Mouse (Mus musculus) gastrocnemius, adult 2 months (tissue): ENCODE data around the gene Whamm. TPM values are rescaled to one million over a fixed set of nuclear protein-coding genes. Genes with fewer than 3 reads are reported as not detected.
A peak's percentile ranks its signal among the peaks of the same experiment; 100 is the strongest.

Experiments used
- DNase-seq: peaks from one replicate; pipeline ENCODE4 v3.0.0; 2022
- H3K27ac ChIP-seq: fragments of 200-600 bp; 2 replicates; pipeline ENCODE4 v1.8.1; 2022; ENCODE audit warnings: mild to moderate bottlenecking
- H3K4me3 ChIP-seq: fragments of 200-600 bp; 2 replicates; pipeline ENCODE4 v1.8.1; 2022; ENCODE audit warnings: mild to moderate bottlenecking, moderate library complexity
- CTCF ChIP-seq: fragments of 200-600 bp; IDR thresholded peaks from 2 replicates; pipeline ENCODE4 v1.8.1; 2022; ENCODE audit warnings: antibody characterized with exemption, mild to moderate bottlenecking, moderate library complexity
- intact Hi-C: fragments of 180-260 bp; cut with DNase I; formaldehyde crosslinking; loops from one replicate; pipeline ENCODE4 v1.15.1; 2025
- total RNA-seq, 2 experiments: library from RNA; stranded (reverse); gene quantifications; 2 replicates each; pipeline ENCODE4 v1.2.3; 2021

Whamm gene
- total RNA-seq, 2 experiments from 2014 or later, result 6.9 to 11.2 TPM

GRCm38 (mm10) chr7:81553589-81553988, 17.5 kb upstream of the Whamm start:
- Histone ChIP-seq H3K4me3 (no peak overlapping the region), H3K27ac (no peak overlapping the region)
- intact Hi-C loops, result no loop called here
- DNase-seq, result no peak
- TF ChIP-seq CTCF, result no peak

- intact Hi-C loops, result no loop called here
- H3K27ac ChIP-seq, result no peak overlapping the region
- peak; percentile 67 for TF ChIP-seq CTCF
- peak; percentile 47 for DNase-seq
- no peak overlapping the region for H3K4me3 ChIP-seq
Measured at GRCm38 (mm10) chr7:81554369-81554768, 16.7 kb upstream of the Whamm start.

GRCm38 (mm10) chr7:81556839-81557238, 14.2 kb upstream of the Whamm start:
- DNase-seq, result no peak
- intact Hi-C loops, result no loop called here
- Histone ChIP-seq H3K4me3 (no peak overlapping the region), H3K27ac (no peak overlapping the region)
- TF ChIP-seq CTCF, result no peak

GRCm38 (mm10) chr7:81557252-81557984, 13.6 kb upstream of the Whamm start:
- H3K4me3 ChIP-seq, result no peak overlapping the region
- intact Hi-C loops, result no loop called here
- TF ChIP-seq CTCF, result no peak
- no peak for DNase-seq
- no peak overlapping the region for H3K27ac ChIP-seq

- intact Hi-C loops, result no loop called here
- Histone ChIP-seq H3K4me3 (no peak overlapping the region), H3K27ac (no peak overlapping the region)
- no peak for TF ChIP-seq CTCF
- no peak for DNase-seq
Measured at GRCm38 (mm10) chr7:81557985-81558360, 13.1 kb upstream of the Whamm start.

- no peak for TF ChIP-seq CTCF
- H3K4me3 ChIP-seq, result no peak overlapping the region
- intact Hi-C loops, result no loop called here
- no peak overlapping the region for H3K27ac ChIP-seq
- no peak for DNase-seq
Measured at GRCm38 (mm10) chr7:81559231-81559980, 11.7 kb upstream of the Whamm start.

- intact Hi-C loops, result no loop called here
- TF ChIP-seq CTCF, result no peak
- H3K4me3 ChIP-seq, result no peak overlapping the region
- H3K27ac ChIP-seq, result no peak overlapping the region
- no peak for DNase-seq
Measured at GRCm38 (mm10) chr7:81560101-81561049, 10.7 kb upstream of the Whamm start.

- Histone ChIP-seq H3K4me3 (peak overlapping the region; percentile 21; the same call in 1 of the 2 replicates), H3K27ac (no peak overlapping the region)
- intact Hi-C loops, result no loop called here
- no peak for TF ChIP-seq CTCF
- DNase-seq, result no peak
Measured at GRCm38 (mm10) chr7:81561211-81561610, 9.9 kb upstream of the Whamm start.

- no peak for DNase-seq
- H3K27ac ChIP-seq, result peak overlapping the region; percentile 35
- intact Hi-C loops, result no loop called here
- peak overlapping the region; percentile 73 for H3K4me3 ChIP-seq
- no peak for TF ChIP-seq CTCF
Measured at GRCm38 (mm10) chr7:81563506-81564015, 7.5 kb upstream of the Whamm start.

GRCm38 (mm10) chr7:81564766-81565165, 6.3 kb upstream of the Whamm start:
- peak overlapping the region; percentile 93 for H3K27ac ChIP-seq
- no peak for DNase-seq
- intact Hi-C loops, result no loop called here

GRCm38 (mm10) chr7:81565381-81566055, 5.5 kb upstream of the Whamm start:
- intact Hi-C loops, result no loop called here
- Histone ChIP-seq H3K27ac (peak overlapping the region; percentile 93), H3K4me3 (peak overlapping the region; percentile 73)
- TF ChIP-seq CTCF, result no peak
- DNase-seq, result peak; percentile 43

More at GRCm38 (mm10) chr7:81564766-81565165, 6.3 kb upstream of the Whamm start:
- TF ChIP-seq CTCF, result no peak
- H3K4me3 ChIP-seq, result peak overlapping the region; percentile 73

- peak overlapping the region; percentile 73 for H3K4me3 ChIP-seq
- peak; percentile 53 for DNase-seq
- no peak for TF ChIP-seq CTCF
- peak overlapping the region; percentile 93 for H3K27ac ChIP-seq
- intact Hi-C loops, result no loop called here
Measured at GRCm38 (mm10) chr7:81566332-81566731, 4.7 kb upstream of the Whamm start.
